Mouse (Mus musculus): ENCODE measurements around the gene Ankrd11.

GRCm38 (mm10) chr8:122923431-122924090 lies 118.5 kb downstream of the Ankrd11 start:
- TF ChIP-seq CTCF (IDR thresholded peaks at IDR 0.05; ENCODE audit: insufficient read depth, low read length) (no peak), POLR2A (IDR thresholded peaks at IDR 0.05; ENCODE audit: borderline replicate concordance, extremely low read depth, low read depth, low read length) (no peak)
